Mouse (Mus musculus) heart, postnatal 0 days (tissue): Measurements from ENCODE around the gene Pls3.
"Not testable (repeated sequence)": the region's sequence is repeated elsewhere in the genome, so short reads cannot be mapped to it uniquely, and the experiment has no call there.

Source experiments
- CTCF ChIP-seq: IDR thresholded peaks from 2 replicates; pipeline ENCODE4 v1.5.1; 2016; ENCODE audit warnings: antibody characterized with exemption, control low read depth, low read depth
- EP300 ChIP-seq: IDR thresholded peaks from 2 replicates; pipeline ENCODE4 v1.6.1; 2016; ENCODE audit warnings: antibody characterized with exemption, low read depth

GRCm38 (mm10) chrX:75759036-75759435 is 115.9 kb downstream of the Pls3 start:
- peak; percentile 46 for TF ChIP-seq CTCF
- TF ChIP-seq EP300 = not testable (repeated sequence)
